Mouse (Mus musculus): ENCODE results near the gene Tmem270.
"Not testable (repeated sequence)": the region's sequence is repeated elsewhere in the genome, so short reads cannot be mapped to it uniquely, and the experiment has no call there.

The Tmem270 gene

GRCm38 (mm10) chr5:134906633-134907032, at the start of gene Tmem270:
Tmem270 (minus strand) TSS chr5:134906733.
- DNase-seq (ENCODE audit: low spot score), result no peak

DNA sequence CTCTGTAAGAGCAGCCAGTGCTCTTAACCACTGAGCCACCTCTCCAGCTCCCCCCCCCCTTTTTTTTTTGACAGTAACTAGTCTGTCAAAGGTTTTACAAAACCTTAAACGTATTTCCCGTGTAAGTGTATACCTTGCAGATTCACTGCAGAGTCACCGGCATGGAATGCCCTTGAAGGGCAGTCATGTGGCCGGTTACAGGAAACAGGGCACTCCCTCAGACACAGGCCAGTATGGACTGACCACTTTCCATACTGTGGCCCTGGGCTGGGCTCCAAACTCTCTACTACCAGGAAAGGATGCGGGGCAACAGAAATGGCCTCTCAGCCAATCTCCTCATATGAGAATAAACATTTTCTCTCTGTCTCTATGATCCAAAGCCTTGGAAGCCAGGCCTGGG, 49.0 kb upstream of the Tmem270 start:
- DNase-seq (ENCODE audit: low spot score), result no peak

- no peak for DNase-seq (ENCODE audit: low spot score)
Measured at GRCm38 (mm10) chr5:134951053-134951884, 44.7 kb upstream of the Tmem270 start.

DNA sequence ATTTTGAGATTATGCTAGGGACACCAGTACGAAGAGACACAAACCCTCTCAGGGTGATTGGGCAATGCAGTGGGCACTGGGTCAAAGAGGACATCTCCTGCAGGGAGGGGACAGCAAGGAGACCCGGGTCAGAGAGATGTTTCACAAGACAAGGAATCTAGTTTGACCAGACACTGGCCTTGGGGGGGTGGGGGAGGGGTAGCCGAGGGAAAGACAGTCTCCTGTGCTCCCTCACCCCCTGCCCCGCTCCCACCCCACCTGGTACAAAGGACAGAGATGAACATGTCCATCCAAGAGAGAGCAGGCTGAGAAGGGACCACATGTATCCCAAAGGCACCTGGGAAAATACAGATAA, 41.5 kb upstream of the Tmem270 start:
- DNase-seq (ENCODE audit: low spot score), result no peak

GRCm38 (mm10) chr5:134947420-134948084, 41.0 kb upstream of the Tmem270 start:
- DNase-seq (ENCODE audit: low spot score), result no peak

DNA sequence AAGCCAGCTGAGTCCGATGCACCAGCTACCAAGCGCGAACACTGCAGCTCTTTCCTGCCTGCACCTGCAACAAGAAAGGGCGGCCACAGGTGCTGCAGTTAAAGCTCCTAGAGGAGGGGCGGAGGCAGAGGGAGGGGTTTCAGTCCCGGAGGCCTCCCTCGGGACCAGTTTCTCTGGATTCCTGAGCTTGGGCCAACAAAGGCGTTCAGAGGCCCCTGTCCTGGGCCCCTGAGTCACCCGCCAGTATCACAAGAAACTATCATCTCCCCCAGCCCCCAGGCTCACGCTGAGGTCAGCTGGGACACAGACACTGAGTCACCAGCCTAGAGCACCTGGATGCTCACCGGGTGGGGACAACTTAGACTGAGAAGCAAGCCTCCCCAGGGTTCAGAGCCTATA, 40.3 kb upstream of the Tmem270 start, which contains the start of gene Cldn4:
Cldn4 (minus strand) TSS at position 78 of the 399 bp plus-strand sequence.
- DNase-seq (ENCODE audit: low spot score), result no peak

- no peak for DNase-seq (ENCODE audit: low spot score)
Measured at GRCm38 (mm10) chr5:134946063-134946856, 39.7 kb upstream of the Tmem270 start.

GRCm38 (mm10) chr5:134945266-134945959, 38.9 kb upstream of the Tmem270 start:
- no peak for DNase-seq (ENCODE audit: low spot score)

GRCm38 (mm10) chr5:134944179-134944578, 37.6 kb upstream of the Tmem270 start:
- no peak for DNase-seq (ENCODE audit: low spot score)

GRCm38 (mm10) chr5:134942740-134943139, 36.2 kb upstream of the Tmem270 start:
- no peak for DNase-seq (ENCODE audit: low spot score)

- DNase-seq (ENCODE audit: low spot score), result no peak
Measured at GRCm38 (mm10) chr5:134941472-134942209, 35.1 kb upstream of the Tmem270 start.

GRCm38 (mm10) chr5:134939554-134939953, 33.0 kb upstream of the Tmem270 start:
- not testable (repeated sequence) for DNase-seq (ENCODE audit: low spot score)

DNA sequence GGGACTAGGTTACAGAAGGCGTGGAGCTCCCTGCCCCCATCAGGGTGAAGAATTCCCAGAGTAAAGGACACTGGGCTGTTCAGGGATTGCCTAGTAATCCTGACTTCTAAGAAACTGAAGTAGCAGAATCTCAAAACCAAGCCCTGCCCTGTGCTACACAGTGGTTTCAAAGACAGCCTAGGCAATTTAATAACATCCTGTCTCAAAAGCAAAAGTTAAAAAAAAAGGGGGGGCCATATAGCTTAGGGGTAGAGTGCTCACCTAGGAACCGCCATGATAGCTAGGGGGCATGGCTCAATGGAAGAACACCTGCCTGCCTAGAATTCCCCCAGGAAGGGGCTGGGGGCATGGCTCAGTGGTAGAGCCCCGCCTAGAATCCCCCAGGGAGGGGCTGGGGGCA, 32.5 kb upstream of the Tmem270 start:
- DNase-seq (ENCODE audit: low spot score), result no peak

DNA sequence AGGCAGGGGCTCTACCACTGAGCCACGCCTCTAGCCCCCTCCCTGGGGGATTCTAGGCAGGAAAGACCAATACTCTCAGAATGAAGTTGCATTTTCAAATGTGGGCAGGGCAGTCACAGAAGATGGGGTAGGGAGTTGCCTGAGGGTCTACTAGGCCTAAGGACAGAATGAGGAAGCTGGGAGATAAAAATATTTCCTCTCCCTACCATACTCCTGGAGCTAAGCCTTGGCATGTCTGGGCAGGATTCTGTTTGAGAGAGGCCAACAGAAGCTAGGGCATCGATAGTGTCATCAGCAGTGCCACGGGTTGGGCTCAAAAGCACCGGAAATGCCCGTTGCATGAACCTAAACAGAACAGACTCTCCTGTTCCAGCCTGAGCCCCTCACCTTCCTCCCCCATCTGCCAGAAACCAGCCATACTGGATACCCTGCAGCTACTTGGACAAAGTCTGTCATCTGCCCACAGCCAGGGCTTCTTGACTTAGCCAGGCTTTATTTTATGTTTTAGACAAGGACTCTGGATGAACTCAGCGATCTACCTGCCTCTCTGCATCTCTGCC, 30.2 kb upstream of the Tmem270 start:
- DNase-seq (ENCODE audit: low spot score), result no peak

- no peak for DNase-seq (ENCODE audit: low spot score)
Measured at GRCm38 (mm10) chr5:134936051-134936450, 29.5 kb upstream of the Tmem270 start.

DNA sequence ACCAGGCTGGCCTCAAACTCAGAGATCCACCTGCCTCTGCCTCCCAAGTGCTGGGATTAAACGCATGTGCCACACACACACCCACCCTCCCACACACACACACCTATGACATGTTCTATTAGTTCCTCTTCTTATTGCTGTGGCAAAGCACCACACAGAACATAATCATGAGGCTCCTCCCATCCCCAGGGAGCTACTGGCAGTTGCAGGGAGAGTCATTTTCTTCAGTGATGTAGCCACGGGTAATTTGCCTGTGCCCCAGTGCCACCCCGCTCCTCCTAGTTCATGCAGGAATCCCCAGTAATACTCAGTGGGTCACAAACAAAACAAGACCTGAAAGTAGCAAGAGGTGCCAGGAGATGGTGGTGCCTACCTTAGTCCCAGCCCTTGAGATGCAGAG, 28.1 kb upstream of the Tmem270 start:
- no peak for DNase-seq (ENCODE audit: low spot score)

- DNase-seq (ENCODE audit: low spot score), result not testable (repeated sequence)
Measured at GRCm38 (mm10) chr5:134933686-134934085, 27.2 kb upstream of the Tmem270 start.

DNA sequence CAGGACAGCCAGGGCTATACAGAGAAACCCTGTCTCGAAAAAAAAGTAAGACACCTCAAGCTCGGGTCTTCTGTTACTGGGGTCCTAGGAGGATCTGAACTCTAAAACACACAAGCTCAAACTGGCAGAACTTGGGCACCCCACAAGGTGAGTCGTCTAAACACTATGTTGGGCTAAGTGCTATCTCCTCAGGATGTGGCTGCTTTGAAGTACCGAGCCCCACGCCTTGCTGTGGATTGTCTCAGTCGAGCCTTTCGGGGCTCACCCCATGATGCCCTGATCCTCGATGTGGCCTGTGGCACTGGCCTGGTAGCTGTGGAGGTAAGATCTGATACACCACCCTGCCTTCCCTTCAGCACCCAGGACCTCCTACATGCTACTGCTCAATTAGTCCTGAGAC, 26.7 kb upstream of the Tmem270 start:
- DNase-seq (ENCODE audit: low spot score), result no peak

GRCm38 (mm10) chr5:134932903-134933276, 26.4 kb upstream of the Tmem270 start:
- DNase-seq (ENCODE audit: low spot score), result peak; percentile 77

- peak; percentile 86 for DNase-seq (ENCODE audit: low spot score)
Measured at GRCm38 (mm10) chr5:134932179-134932902, 25.8 kb upstream of the Tmem270 start, which contains the start of gene Mettl27. Mettl27 (plus strand) TSS chr5:134932368.
